Mouse (Mus musculus): ENCODE measurements around the gene Serpina1f. TPM values are rescaled to one million over a fixed set of nuclear protein-coding genes. Genes with fewer than 3 reads are reported as not detected.

Gene Serpina1f
- polyA plus RNA-seq, 2 experiments: not detected

DNA sequence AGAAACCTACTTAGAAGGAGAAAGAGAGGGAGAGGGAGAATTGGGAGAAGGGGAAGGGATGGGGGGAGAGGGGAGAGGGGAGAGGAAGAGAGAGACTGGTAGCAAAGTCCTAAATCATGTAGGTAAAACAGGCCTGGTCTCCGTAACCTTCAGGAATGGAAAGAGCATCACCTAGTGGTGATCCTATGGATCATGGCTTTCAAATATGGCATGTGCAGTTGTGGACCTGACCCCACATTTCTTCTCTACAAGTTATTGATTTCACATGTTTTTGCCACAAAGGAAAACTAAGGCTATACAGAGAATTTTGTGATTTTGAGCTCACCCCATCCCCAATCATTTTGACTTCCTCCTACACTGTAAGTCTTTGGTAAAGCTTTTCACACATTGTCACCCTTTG is 15.1 kb upstream of the Serpina1f start:
- 57% methylated on average over 1 of the region's 1 CpGs for WGBS (ENCODE audit: insufficient replicate concordance)

DNA sequence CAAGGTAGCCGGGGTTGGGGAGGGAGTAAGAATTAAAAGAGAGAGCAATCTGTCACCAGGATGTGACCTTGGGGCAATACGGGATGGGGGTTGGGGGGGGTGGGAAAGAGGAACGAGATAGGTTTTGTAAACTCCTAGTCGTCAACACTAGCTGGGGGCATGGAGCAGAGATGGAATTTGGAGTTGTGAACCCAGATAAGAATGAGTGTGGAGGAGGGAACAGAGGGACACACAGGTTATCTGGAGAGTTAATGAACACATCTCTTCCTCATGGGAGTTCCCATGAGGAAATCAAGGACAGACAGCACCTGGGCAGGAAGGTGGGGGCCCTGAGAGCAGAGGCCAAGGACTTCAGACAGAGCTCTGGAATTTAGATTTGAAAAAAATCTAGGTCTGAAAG is 10.8 kb upstream of the Serpina1f start:
- peak; percentile 61 for ATAC-seq (ENCODE audit: insufficient read depth)
- TF ChIP-seq EP300 (IDR thresholded peaks at IDR 0.05; ENCODE audit: low read depth): no peak
- no peak for TF ChIP-seq CTCF (IDR thresholded peaks at IDR 0.05; ENCODE audit: low read depth)
- no peak overlapping the region for H3K9ac ChIP-seq (replicated peaks)

More for the DNA sequence above, 15.1 kb upstream of the Serpina1f start:
- H3K36me3 ChIP-seq (replicated peaks; ENCODE audit: control insufficient read depth, insufficient read depth, low read depth): no peaks in the 10 kb centered on the region
- no peaks in the 10 kb centered on the region for H3K27me3 ChIP-seq (ENCODE audit: control insufficient read depth, insufficient read depth, low read length)
- TF ChIP-seq CTCF (IDR thresholded peaks at IDR 0.05; ENCODE audit: low read depth): peak; percentile 42; the same call in 1 of the 2 replicates
- TF ChIP-seq EP300 (IDR thresholded peaks at IDR 0.05; ENCODE audit: low read depth): no peak
- ATAC-seq (ENCODE audit: insufficient read depth) (no peak), DNase-seq (ENCODE audit: low read depth in 3 of 3, low spot score in 3 of 3) (no peak)
- peaks cover 0 to 10% of the 10 kb centered on the region in 2 experiments; a peak in 1 of 4 replicates for H3K4me1 ChIP-seq (replicated peaks; ENCODE audit: control insufficient read depth in 2 of 2, insufficient read depth in 2 of 2, low read length in 1 of 2)
- no peak overlapping the region for H3K9ac ChIP-seq (replicated peaks)
- no peaks in the 10 kb centered on the region for H3K9me3 ChIP-seq (ENCODE audit: control insufficient read depth, low read length)
- H3K4me3 ChIP-seq (ENCODE audit: insufficient read depth in 1 of 2, low read depth in 2 of 2, low read length in 2 of 2): no peak overlapping the region
- no peak overlapping the region for H3K27ac ChIP-seq
- no peak overlapping the region for H3K4me2 ChIP-seq (ENCODE audit: low read depth)

GRCm38 (mm10) chr12:103705547-103705946 is 10.2 kb upstream of the Serpina1f start:
- Histone ChIP-seq H3K27ac (no peak overlapping the region), H3K9ac (replicated peaks) (no peak overlapping the region), H3K36me3 (replicated peaks; ENCODE audit: control insufficient read depth, insufficient read depth, low read depth) (no peaks in the 10 kb centered on the region), H3K27me3 (ENCODE audit: control insufficient read depth, insufficient read depth, low read length) (no peaks in the 10 kb centered on the region), H3K9me3 (ENCODE audit: control insufficient read depth, low read length) (no peaks in the 10 kb centered on the region), H3K4me2 (ENCODE audit: low read depth) (no peak overlapping the region), H3K4me1 (replicated peaks; ENCODE audit: control insufficient read depth in 2 of 2, insufficient read depth in 2 of 2, low read length in 1 of 2) (peaks cover 0 to 15% of the 10 kb centered on the region in 2 experiments; a peak in 2 of 4 replicates), H3K4me3 (ENCODE audit: insufficient read depth in 1 of 2, low read depth in 2 of 2, low read length in 2 of 2) (no peak overlapping the region)
- 28% methylated on average over 2 of the region's 2 CpGs for WGBS (ENCODE audit: insufficient replicate concordance)
- no peak for DNase-seq (ENCODE audit: low read depth in 3 of 3, low spot score in 3 of 3)
- no peak for ATAC-seq (ENCODE audit: insufficient read depth)
- TF ChIP-seq CTCF (IDR thresholded peaks at IDR 0.05; ENCODE audit: low read depth): no peak
- no peak for TF ChIP-seq EP300 (IDR thresholded peaks at IDR 0.05; ENCODE audit: low read depth)

More for the DNA sequence above, 10.8 kb upstream of the Serpina1f start:
- no peaks in the 10 kb centered on the region for H3K27me3 ChIP-seq (ENCODE audit: control insufficient read depth, insufficient read depth, low read length)
- peak in 2 of 3 experiments; percentile 20 to 31 for DNase-seq (ENCODE audit: low read depth in 3 of 3, low spot score in 3 of 3)
- WGBS (ENCODE audit: insufficient replicate concordance): 41% methylated on average over 4 of the region's 4 CpGs
- H3K9me3 ChIP-seq (ENCODE audit: control insufficient read depth, low read length): no peaks in the 10 kb centered on the region
- H3K4me2 ChIP-seq (ENCODE audit: low read depth): no peak overlapping the region
- no peak overlapping the region for H3K27ac ChIP-seq
- peaks cover 0 to 15% of the 10 kb centered on the region in 2 experiments; a peak in 2 of 4 replicates for H3K4me1 ChIP-seq (replicated peaks; ENCODE audit: control insufficient read depth in 2 of 2, insufficient read depth in 2 of 2, low read length in 1 of 2)
- H3K4me3 ChIP-seq (ENCODE audit: insufficient read depth in 1 of 2, low read depth in 2 of 2, low read length in 2 of 2): no peak overlapping the region
- no peaks in the 10 kb centered on the region for H3K36me3 ChIP-seq (replicated peaks; ENCODE audit: control insufficient read depth, insufficient read depth, low read depth)

DNA sequence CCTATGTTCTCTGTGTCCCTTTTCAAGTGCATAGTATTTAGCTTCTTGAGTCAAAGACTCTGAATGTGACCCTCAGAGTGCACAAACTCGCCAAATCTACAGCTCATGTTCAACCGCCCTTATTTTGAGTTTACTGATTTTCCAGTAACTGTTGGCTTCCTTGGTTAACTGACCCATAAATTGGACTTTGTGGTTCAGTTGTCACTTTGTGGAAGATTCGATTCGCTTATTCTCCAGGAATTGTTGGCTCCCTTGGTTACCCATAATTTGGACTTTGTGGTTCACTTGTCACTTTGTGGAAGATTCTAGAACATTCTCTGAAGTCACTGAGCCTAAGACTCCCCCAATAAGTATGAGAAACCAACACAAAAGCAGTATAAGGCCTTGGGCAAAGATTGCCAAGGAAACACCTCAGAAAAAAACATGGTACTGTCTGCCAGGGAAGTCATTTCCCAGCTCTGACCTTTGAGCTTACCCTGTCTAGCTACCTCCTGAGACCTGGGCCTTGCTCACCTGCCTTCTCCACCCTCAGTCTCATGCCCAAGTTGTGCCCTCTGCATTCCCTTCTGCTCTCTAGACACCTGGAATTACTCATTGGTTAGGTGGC is 4.9 kb upstream of the Serpina1f start:
- peaks cover 0 to 4% of the 10 kb centered on the region in 2 experiments; a peak in 2 of 4 replicates for H3K4me1 ChIP-seq (replicated peaks; ENCODE audit: control insufficient read depth in 2 of 2, insufficient read depth in 2 of 2, low read length in 1 of 2)
- TF ChIP-seq CTCF (IDR thresholded peaks at IDR 0.05; ENCODE audit: low read depth) (no peak), EP300 (IDR thresholded peaks at IDR 0.05; ENCODE audit: low read depth) (no peak)
- no peak for ATAC-seq (ENCODE audit: insufficient read depth)

GRCm38 (mm10) chr12:103688221-103688814 is 7.0 kb downstream of the Serpina1f start:
- Histone ChIP-seq H3K4me1 (replicated peaks; ENCODE audit: control insufficient read depth in 2 of 2, insufficient read depth in 2 of 2, low read length in 1 of 2) (peaks cover 0 to 8% of the 10 kb centered on the region in 2 experiments; a peak in 2 of 4 replicates), H3K27ac (no peak overlapping the region), H3K4me3 (ENCODE audit: insufficient read depth in 1 of 2, low read depth in 2 of 2, low read length in 2 of 2) (no peak overlapping the region), H3K9ac (replicated peaks) (no peak overlapping the region), H3K9me3 (ENCODE audit: control insufficient read depth, low read length) (no peaks in the 10 kb centered on the region), H3K27me3 (ENCODE audit: control insufficient read depth, insufficient read depth, low read length) (no peaks in the 10 kb centered on the region), H3K4me2 (ENCODE audit: low read depth) (no peak overlapping the region), H3K36me3 (replicated peaks; ENCODE audit: control insufficient read depth, insufficient read depth, low read depth) (no peaks in the 10 kb centered on the region)
- DNase-seq (ENCODE audit: low read depth in 3 of 3, low spot score in 3 of 3) (no peak), ATAC-seq (ENCODE audit: insufficient read depth) (no peak)
- 15% methylated on average over 3 of the region's 3 CpGs for WGBS (ENCODE audit: insufficient replicate concordance)
- TF ChIP-seq CTCF (IDR thresholded peaks at IDR 0.05; ENCODE audit: low read depth) (no peak), EP300 (IDR thresholded peaks at IDR 0.05; ENCODE audit: low read depth) (no peak)

More for the DNA sequence above, 4.9 kb upstream of the Serpina1f start:
- H3K27ac ChIP-seq: no peak overlapping the region
- no peaks in the 10 kb centered on the region for H3K27me3 ChIP-seq (ENCODE audit: control insufficient read depth, insufficient read depth, low read length)
- H3K4me3 ChIP-seq (ENCODE audit: insufficient read depth in 1 of 2, low read depth in 2 of 2, low read length in 2 of 2): no peak overlapping the region
- H3K4me2 ChIP-seq (ENCODE audit: low read depth): no peak overlapping the region
- 45% methylated on average over 4 of the region's 4 CpGs for WGBS (ENCODE audit: insufficient replicate concordance)
- no peak for DNase-seq (ENCODE audit: low read depth in 3 of 3, low spot score in 3 of 3)
- no peak overlapping the region for H3K9ac ChIP-seq (replicated peaks)
- H3K36me3 ChIP-seq (replicated peaks; ENCODE audit: control insufficient read depth, insufficient read depth, low read depth): no peaks in the 10 kb centered on the region
- H3K9me3 ChIP-seq (ENCODE audit: control insufficient read depth, low read length): no peaks in the 10 kb centered on the region
